Mouse (Mus musculus): Measurements from ENCODE around the gene Gm13276. TPM values are rescaled to one million over a fixed set of nuclear protein-coding genes. Genes with fewer than 3 reads are reported as not detected.

Gene Gm13276
- total RNA-seq, 2 experiments from 2014 or later, result not detected

Other genes with a start within 250 kb of the Gm13276 start
Only the 30 nearest of the 31 such genes appear.
- gene Ifna14, start 213.9 kb upstream of the Gm13276 start, total RNA-seq (2015; ENCODE audit: low replicate concordance), result not detected in 2 replicates
- gene Ifna14, start 213.9 kb upstream of the Gm13276 start, total RNA-seq (2017; ENCODE audit: low replicate concordance), result not detected in 2 replicates
- gene Ifna9, start 193.3 kb upstream of the Gm13276 start, total RNA-seq (2015; ENCODE audit: low replicate concordance), result not detected in 2 replicates
- gene Ifna9, start 193.3 kb upstream of the Gm13276 start, total RNA-seq (2017; ENCODE audit: low replicate concordance), result not detected in 2 replicates
- gene Ifna12, start 182.3 kb upstream of the Gm13276 start, total RNA-seq (2015; ENCODE audit: low replicate concordance), result not detected in 2 replicates
- not detected in 2 replicates for gene Ifna12, start 182.3 kb upstream of the Gm13276 start, total RNA-seq (2017; ENCODE audit: low replicate concordance)
- gene C87499, start 151.3 kb upstream of the Gm13276 start, total RNA-seq (2015; ENCODE audit: low replicate concordance), result not detected in 2 replicates
- gene C87499, start 151.3 kb upstream of the Gm13276 start, total RNA-seq (2017; ENCODE audit: low replicate concordance), result not detected in 2 replicates
- not detected in 2 replicates for gene Ifna13, start 141.2 kb upstream of the Gm13276 start, total RNA-seq (2015; ENCODE audit: low replicate concordance)
- not detected in 2 replicates for gene Ifna13, start 141.2 kb upstream of the Gm13276 start, total RNA-seq (2017; ENCODE audit: low replicate concordance)
- not detected in 2 replicates for gene Ifna16, start 108.8 kb upstream of the Gm13276 start, total RNA-seq (2015; ENCODE audit: low replicate concordance)
- not detected in 2 replicates for gene Ifna16, start 108.8 kb upstream of the Gm13276 start, total RNA-seq (2017; ENCODE audit: low replicate concordance)
- gene Ifna2, start 101.8 kb upstream of the Gm13276 start, total RNA-seq (2015; ENCODE audit: low replicate concordance), result not detected in 2 replicates
- not detected in 2 replicates for gene Ifna2, start 101.8 kb upstream of the Gm13276 start, total RNA-seq (2017; ENCODE audit: low replicate concordance)
- gene Ifnab, start 94.3 kb upstream of the Gm13276 start, total RNA-seq (2015; ENCODE audit: low replicate concordance), result not detected in 2 replicates
- gene Ifnab, start 94.3 kb upstream of the Gm13276 start, total RNA-seq (2017; ENCODE audit: low replicate concordance), result not detected in 2 replicates
- not detected in 2 replicates for gene Gm26566, start 63.9 kb upstream of the Gm13276 start, total RNA-seq (2015; ENCODE audit: low replicate concordance)
- gene Gm26566, start 63.9 kb upstream of the Gm13276 start, total RNA-seq (2017; ENCODE audit: low replicate concordance), result not detected in 2 replicates
- 18.6 and 26.3 TPM in 2 replicates for gene Klhl9, start 63.2 kb upstream of the Gm13276 start, total RNA-seq (2015; ENCODE audit: low replicate concordance)
- gene Klhl9, start 63.2 kb upstream of the Gm13276 start, total RNA-seq (2017; ENCODE audit: low replicate concordance), result 24.0 and 29.5 TPM in 2 replicates
- gene Gm13271, start 30.8 kb upstream of the Gm13276 start, total RNA-seq (2015; ENCODE audit: low replicate concordance), result not detected in 2 replicates
- gene Gm13271, start 30.8 kb upstream of the Gm13276 start, total RNA-seq (2017; ENCODE audit: low replicate concordance), result not detected in 2 replicates
- not detected in 2 replicates for gene Gm13283, start 25.6 kb upstream of the Gm13276 start, total RNA-seq (2015; ENCODE audit: low replicate concordance)
- gene Gm13283, start 25.6 kb upstream of the Gm13276 start, total RNA-seq (2017; ENCODE audit: low replicate concordance), result not detected in 2 replicates
- gene Gm13290, start 11.9 kb upstream of the Gm13276 start, total RNA-seq (2015; ENCODE audit: low replicate concordance), result not detected in 2 replicates
- gene Gm13290, start 11.9 kb upstream of the Gm13276 start, total RNA-seq (2017; ENCODE audit: low replicate concordance), result not detected in 2 replicates
- not detected in 2 replicates for gene Gm13289, start 8.8 kb upstream of the Gm13276 start, total RNA-seq (2015; ENCODE audit: low replicate concordance)
- gene Gm13289, start 8.8 kb upstream of the Gm13276 start, total RNA-seq (2017; ENCODE audit: low replicate concordance), result not detected in 2 replicates
- gene Gm13272, start 5.9 kb upstream of the Gm13276 start, total RNA-seq (2015; ENCODE audit: low replicate concordance), result not detected in 2 replicates
- gene Gm13272, start 5.9 kb upstream of the Gm13276 start, total RNA-seq (2017; ENCODE audit: low replicate concordance), result not detected in 2 replicates
- not detected in 2 replicates for gene Ifnz, start 3.6 kb upstream of the Gm13276 start, total RNA-seq (2015; ENCODE audit: low replicate concordance)
- gene Ifnz, start 3.6 kb upstream of the Gm13276 start, total RNA-seq (2017; ENCODE audit: low replicate concordance), result not detected in 2 replicates
- not detected in 2 replicates for gene Gm13277, start 2.9 kb downstream of the Gm13276 start, total RNA-seq (2015; ENCODE audit: low replicate concordance)
- gene Gm13277, start 2.9 kb downstream of the Gm13276 start, total RNA-seq (2017; ENCODE audit: low replicate concordance), result not detected in 2 replicates
- not detected in 2 replicates for gene Gm13278, start 5.8 kb downstream of the Gm13276 start, total RNA-seq (2015; ENCODE audit: low replicate concordance)
- not detected in 2 replicates for gene Gm13278, start 5.8 kb downstream of the Gm13276 start, total RNA-seq (2017; ENCODE audit: low replicate concordance)
- not detected in 2 replicates for gene Gm13275, start 8.8 kb downstream of the Gm13276 start, total RNA-seq (2015; ENCODE audit: low replicate concordance)
- gene Gm13275, start 8.8 kb downstream of the Gm13276 start, total RNA-seq (2017; ENCODE audit: low replicate concordance), result not detected in 2 replicates
- gene Gm13279, start 11.7 kb downstream of the Gm13276 start, total RNA-seq (2015; ENCODE audit: low replicate concordance), result not detected in 2 replicates
- gene Gm13279, start 11.7 kb downstream of the Gm13276 start, total RNA-seq (2017; ENCODE audit: low replicate concordance), result not detected in 2 replicates
- gene Gm13285, start 14.0 kb downstream of the Gm13276 start, total RNA-seq (2015; ENCODE audit: low replicate concordance), result not detected in 2 replicates
- not detected in 2 replicates for gene Gm13285, start 14.0 kb downstream of the Gm13276 start, total RNA-seq (2017; ENCODE audit: low replicate concordance)
- not detected in 2 replicates for gene Gm13287, start 17.5 kb downstream of the Gm13276 start, total RNA-seq (2015; ENCODE audit: low replicate concordance)
- not detected in 2 replicates for gene Gm13287, start 17.5 kb downstream of the Gm13276 start, total RNA-seq (2017; ENCODE audit: low replicate concordance)
- not detected in 2 replicates for gene Gm13288, start 19.8 kb downstream of the Gm13276 start, total RNA-seq (2015; ENCODE audit: low replicate concordance)
- not detected in 2 replicates for gene Gm13288, start 19.8 kb downstream of the Gm13276 start, total RNA-seq (2017; ENCODE audit: low replicate concordance)
- gene Ifna7, start 30.5 kb downstream of the Gm13276 start, total RNA-seq (2015; ENCODE audit: low replicate concordance), result not detected in 2 replicates
- not detected in 2 replicates for gene Ifna7, start 30.5 kb downstream of the Gm13276 start, total RNA-seq (2017; ENCODE audit: low replicate concordance)
- gene Ifna11, start 34.2 kb downstream of the Gm13276 start, total RNA-seq (2015; ENCODE audit: low replicate concordance), result not detected in 2 replicates
- not detected in 2 replicates for gene Ifna11, start 34.2 kb downstream of the Gm13276 start, total RNA-seq (2017; ENCODE audit: low replicate concordance)
- gene Ifna6, start 41.7 kb downstream of the Gm13276 start, total RNA-seq (2015; ENCODE audit: low replicate concordance), result not detected in 2 replicates
- gene Ifna6, start 41.7 kb downstream of the Gm13276 start, total RNA-seq (2017; ENCODE audit: low replicate concordance), result not detected in 2 replicates
- not detected in 2 replicates for gene Ifna5, start 49.8 kb downstream of the Gm13276 start, total RNA-seq (2015; ENCODE audit: low replicate concordance)
- gene Ifna5, start 49.8 kb downstream of the Gm13276 start, total RNA-seq (2017; ENCODE audit: low replicate concordance), result not detected in 2 replicates
- gene Ifna4, start 56.2 kb downstream of the Gm13276 start, total RNA-seq (2015; ENCODE audit: low replicate concordance), result not detected in 2 replicates
- gene Ifna4, start 56.2 kb downstream of the Gm13276 start, total RNA-seq (2017; ENCODE audit: low replicate concordance), result not detected in 2 replicates
- gene Ifna1, start 64.4 kb downstream of the Gm13276 start, total RNA-seq (2015; ENCODE audit: low replicate concordance), result not detected in 2 replicates
- not detected in 2 replicates for gene Ifna1, start 64.4 kb downstream of the Gm13276 start, total RNA-seq (2017; ENCODE audit: low replicate concordance)
- gene Ifne, start 94.5 kb downstream of the Gm13276 start, total RNA-seq (2015; ENCODE audit: low replicate concordance), result not detected in 2 replicates
- not detected in 2 replicates for gene Ifne, start 94.5 kb downstream of the Gm13276 start, total RNA-seq (2017; ENCODE audit: low replicate concordance)

Measured in erythroblast, adult 5-6 weeks (primary cell).